Mouse (Mus musculus) lung, postnatal 4 days (tissue): ENCODE results near the gene Fbxo28.

Experiments
- DNase-seq, 2 experiments: peaks; one replicate each; pipeline ENCODE4 v3.0.0; 2021

The Fbxo28 gene

GRCm38 (mm10) chr1:182340821-182341781, at the start of gene Fbxo28:
Gene Fbxo28 (minus strand): TSS chr1:182341629.
- DNase-seq = peak; percentile 86 to 88

- DNase-seq = peak; percentile 58 to 84
Observed at GRCm38 (mm10) chr1:182388729-182389128, 47.3 kb upstream of the Fbxo28 start.

DNA sequence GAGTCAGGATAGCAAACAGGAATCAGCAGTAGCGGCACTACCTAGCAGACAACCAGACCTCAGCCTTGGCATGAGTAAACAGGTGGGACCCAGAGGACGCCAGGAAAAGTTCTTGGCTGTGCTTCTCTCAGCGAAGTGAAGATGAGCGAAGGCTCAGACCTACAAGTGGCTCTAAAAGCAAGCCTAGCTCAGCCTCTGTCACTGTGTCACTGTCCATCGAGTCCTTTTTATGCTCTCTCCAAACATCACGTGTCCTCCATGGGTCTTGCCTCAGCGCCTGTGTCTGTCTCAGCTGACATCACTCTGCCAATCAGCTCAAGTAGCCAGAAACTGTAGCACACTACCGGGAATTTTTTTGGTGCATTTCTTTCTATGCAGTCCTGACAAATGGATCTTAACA, 45.0 kb upstream of the Fbxo28 start:
- no peak for DNase-seq

- no peak for DNase-seq
Observed at GRCm38 (mm10) chr1:182383096-182383495, 41.7 kb upstream of the Fbxo28 start.

DNA sequence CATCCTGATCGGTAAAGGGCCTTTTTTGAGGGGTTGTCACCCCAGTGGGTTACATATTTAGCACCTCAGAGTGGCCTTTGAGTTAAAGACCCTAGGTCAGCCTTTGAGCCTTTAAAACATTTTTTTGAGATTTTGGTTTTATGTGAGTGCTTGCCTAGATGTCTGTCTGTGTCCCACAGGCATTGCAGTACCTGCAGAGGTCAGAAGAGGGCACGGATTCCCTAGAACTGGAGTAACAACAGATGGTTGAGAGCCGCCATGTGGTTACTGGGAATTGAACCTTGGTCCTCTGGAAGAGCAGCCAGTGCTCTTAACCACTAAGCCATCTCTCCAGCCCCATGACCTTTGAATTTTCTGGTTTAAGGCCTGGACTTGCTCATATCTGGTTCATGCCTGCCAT, 39.9 kb upstream of the Fbxo28 start:
- no peak for DNase-seq

- no peak for DNase-seq
Observed at GRCm38 (mm10) chr1:182380683-182381082, 39.3 kb upstream of the Fbxo28 start.

- no peak for DNase-seq
Observed at GRCm38 (mm10) chr1:182378876-182379275, 37.4 kb upstream of the Fbxo28 start.

- DNase-seq = no peak
Observed at GRCm38 (mm10) chr1:182378205-182378835, 36.9 kb upstream of the Fbxo28 start.

DNA sequence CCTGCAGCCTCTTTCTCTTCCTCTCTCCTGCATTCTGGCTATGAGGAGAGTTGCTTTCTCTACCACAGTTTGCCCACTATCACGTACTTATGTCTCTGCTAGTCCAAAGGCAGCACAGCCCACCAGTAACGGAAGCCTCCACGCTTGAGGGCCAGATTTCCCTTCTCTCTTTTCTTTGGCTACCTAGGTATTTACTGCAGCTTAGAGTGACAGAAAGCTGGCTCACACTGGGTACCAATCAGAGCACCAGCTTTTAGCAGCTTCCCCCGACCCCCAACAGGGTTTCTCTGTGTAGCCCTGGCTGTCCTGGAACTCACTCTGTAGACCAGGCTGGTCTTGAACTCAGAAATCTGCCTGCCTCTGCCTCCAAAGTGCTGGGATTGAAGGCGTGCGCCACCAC, 36.1 kb upstream of the Fbxo28 start:
- DNase-seq = no peak

DNA sequence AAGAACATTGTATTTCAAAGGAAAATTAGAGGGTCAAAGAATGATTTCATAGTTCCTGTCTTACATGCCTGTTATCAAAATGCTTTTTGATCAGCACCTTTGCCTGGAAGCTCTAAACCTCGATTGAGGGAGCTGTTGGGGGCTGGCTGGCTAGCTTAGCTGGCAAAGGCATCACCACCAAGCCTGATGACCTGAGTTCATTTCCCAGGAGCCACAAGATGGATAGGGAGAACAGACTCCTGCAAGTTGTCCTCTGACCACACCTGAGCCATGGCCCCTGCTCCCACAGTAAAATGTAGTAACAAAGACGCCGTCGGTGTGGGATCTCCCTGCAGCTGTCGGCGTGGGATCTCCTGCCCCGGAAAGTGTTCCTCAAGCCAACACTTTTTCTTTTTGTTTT, 35.4 kb upstream of the Fbxo28 start:
- DNase-seq = no peak

DNA sequence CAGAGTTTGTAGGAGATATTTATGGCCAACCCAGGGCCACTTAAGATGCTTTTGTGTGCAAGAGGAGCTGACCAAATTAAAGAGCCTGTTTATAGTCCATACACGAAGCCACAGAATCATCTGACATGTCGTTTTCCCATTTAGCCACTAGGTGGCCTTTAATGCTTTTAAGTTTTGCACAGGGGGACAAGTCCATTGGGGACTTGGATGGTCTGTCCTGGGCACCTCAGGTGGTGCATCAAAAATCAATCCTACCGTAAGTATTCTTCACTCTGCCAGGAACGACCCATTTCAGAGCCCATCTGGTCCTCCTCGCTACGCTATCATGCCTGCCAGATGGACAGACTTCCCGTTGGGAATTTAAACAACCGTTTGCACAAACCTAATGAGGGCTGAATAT, 34.8 kb upstream of the Fbxo28 start:
- peak in 1 of 2 experiments; percentile 48 for DNase-seq

DNA sequence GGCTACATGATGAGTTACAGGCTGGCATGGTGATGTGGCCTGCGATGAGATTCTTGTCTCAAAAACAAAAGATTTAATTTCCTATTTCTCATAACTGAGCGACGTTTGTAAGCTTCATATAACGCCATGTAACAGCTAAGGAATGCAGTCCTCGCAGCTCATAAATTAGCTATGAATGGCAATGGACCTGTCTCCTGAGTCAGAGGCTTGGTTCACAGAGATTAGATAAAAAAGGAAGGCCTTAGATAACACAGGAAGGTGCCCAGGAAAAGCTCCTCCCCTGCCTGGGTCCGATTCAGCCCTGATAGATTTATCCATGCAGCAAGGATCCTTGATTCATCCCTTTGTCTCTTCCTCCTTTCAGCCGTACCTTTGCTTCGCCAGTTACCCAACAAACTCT, 30.5 kb upstream of the Fbxo28 start:
- no peak for DNase-seq

GRCm38 (mm10) chr1:182369435-182369834, 28.0 kb upstream of the Fbxo28 start:
- no peak for DNase-seq

- no peak for DNase-seq
Observed at GRCm38 (mm10) chr1:182368782-182369181, 27.4 kb upstream of the Fbxo28 start.

DNA sequence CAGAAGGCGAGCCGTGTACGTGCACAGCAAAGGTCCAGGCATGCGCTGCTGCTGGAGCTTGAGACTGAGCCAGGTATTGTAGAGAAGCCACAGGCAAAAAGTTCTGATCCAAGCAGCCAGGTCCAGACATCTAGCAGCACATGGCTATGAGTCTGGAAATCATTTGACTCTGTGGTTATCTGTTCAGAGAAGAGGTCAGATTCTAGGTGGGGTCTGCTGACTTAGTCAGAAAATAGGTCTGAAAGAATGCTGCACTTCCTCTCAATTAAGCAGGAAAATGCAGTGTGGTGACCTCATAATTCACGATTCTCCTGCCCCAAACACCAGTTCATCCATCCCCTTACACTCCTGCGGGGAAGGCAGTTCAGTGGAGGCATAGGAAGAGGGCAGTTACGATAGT, 26.9 kb upstream of the Fbxo28 start:
- DNase-seq = no peak

DNA sequence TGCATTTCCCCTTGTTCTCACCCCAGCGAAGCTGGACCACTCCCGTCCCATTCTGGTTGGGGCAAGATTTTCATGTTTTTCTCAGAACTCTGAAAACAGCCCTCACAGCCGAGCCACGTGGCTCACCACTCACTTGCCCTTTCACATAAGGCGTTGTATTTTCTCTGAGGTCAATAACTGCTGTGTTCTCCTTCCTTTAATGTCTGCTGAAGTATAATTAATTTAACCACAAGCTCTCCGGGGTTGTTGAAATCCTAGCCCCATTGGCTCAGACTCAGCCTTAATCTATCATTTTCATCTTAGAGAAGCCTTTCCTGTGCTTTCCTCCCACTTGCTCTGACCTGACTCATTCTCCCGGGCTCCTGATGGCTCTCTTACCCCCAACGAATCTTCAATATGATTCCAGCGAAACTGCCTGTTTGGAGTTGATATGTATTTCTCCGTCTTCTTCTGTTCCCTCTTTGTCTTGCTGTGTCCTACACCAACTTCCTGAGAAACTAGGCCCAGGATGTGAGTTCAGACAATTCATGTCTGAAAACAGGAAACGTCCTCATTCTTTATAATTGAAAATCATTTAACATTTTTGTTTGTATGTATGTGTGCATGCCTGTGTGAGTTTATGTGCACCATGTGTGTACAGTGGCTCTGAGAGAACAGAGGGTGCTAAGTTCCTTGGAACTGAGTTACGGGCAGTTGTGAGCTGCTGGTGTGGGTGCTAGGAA, 22.4 kb upstream of the Fbxo28 start:
- no peak for DNase-seq

GRCm38 (mm10) chr1:182362703-182363102, 21.3 kb upstream of the Fbxo28 start:
- DNase-seq = no peak

DNA sequence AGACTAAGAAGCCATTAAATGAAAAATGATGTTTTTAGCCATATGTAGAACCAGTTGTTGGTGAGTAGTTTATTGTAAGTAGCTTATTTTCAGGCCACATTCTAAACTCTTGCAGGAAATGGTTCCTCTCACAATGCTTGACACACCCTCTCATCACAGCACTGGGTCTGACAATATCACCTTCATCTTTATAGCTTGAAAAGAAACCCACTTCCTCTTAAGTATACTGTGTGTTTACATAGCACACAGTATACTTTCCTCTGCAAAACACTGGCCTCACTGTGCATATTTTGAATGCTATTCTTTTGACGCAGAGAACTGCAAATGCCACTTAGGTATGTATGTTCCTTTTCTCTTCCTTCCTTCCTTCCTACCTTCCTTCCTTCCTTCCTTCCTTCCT, 16.7 kb upstream of the Fbxo28 start:
- DNase-seq = no peak

DNA sequence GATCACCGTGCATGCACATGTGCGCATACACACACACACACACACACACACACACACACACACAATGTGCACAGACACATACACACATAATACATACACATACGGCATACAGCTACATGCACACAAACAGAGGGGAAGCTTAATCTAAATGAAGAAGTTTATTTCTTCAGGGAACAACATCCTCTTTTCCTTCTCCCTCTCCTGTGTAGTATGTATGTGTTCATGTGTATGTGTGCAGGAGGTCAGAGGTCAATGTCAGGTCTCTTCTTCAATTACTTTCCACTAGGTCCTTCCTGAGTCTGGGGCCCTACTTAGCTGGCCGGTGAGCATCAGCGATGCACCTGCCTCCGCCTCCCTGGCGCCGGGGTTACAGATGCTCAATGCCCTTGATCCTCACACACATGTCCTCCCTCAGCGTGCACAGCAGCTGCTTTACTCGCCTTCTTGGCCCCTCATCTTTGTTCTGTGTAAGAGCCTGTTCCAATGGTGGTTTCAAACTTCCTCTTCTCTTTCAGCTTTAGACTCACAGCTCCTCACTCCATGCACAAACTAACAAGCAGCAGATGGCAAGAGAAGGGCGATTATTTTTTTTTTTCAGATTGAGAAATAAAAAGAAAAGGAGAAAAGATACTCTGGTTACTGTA, 13.2 kb upstream of the Fbxo28 start:
- DNase-seq = no peak

DNA sequence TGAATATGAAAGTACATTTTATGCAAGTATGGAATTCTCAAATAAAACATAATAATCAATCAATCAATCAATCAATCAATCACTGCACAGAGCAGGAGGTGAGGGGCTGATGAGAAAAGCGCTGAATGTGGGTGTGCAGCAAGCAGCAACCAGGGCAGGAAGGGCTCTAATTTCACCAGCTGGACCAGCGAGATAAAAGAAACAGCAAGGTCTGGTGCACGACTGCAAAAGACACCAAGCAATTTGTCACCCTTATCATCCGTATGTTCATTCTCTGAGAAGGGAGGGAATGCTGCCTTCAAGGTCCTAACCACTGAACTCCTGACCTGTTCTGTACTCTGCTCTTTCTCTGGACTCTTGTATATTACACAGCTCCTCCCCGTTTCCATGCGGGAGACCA, 8.1 kb upstream of the Fbxo28 start:
- DNase-seq = no peak

- DNase-seq = no peak
Observed at GRCm38 (mm10) chr1:182346491-182346890, 5.1 kb upstream of the Fbxo28 start.

DNA sequence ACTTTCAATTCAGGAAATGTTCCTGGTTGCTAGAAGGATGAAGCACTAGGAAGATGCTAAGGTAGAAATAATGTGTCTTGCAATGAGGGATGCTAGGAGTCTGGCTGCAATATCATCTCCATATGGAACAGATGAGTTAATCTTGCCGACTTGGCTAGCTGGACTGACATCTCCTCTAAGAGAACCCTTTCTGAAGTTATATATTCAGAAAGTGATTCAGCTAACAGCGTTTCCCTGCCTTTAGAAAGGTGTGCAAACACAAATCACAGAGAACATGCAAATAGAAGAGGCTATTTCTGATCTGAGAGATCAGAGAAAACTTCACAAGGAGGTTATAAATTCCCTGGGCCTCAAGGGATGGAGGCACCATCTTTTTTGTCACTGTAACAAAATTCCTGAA, 4.4 kb upstream of the Fbxo28 start:
- DNase-seq = no peak

- DNase-seq = no peak
Observed at GRCm38 (mm10) chr1:182341993-182342392, 564 bp upstream of the Fbxo28 start.
